Mouse (Mus musculus) left cerebral cortex, postnatal 36 days (tissue): ENCODE data around the gene Cntrob. TPM values are rescaled to one million over a fixed set of nuclear protein-coding genes. Genes with fewer than 3 reads are reported as not detected.

Experiments used
- DNase-seq, 2 experiments: peaks; one replicate each; pipeline ENCODE4 v3.0.0; 2021 to 2022; ENCODE audit warnings: low spot score in 2 of 2, mixed read lengths in 1 of 2
- intact Hi-C: fragments of 180-260 bp; cut with DNase I; formaldehyde crosslinking; loops from one replicate; pipeline ENCODE4 v1.15.1; 2025
- total RNA-seq, 2 experiments: library from RNA; stranded (reverse); gene quantifications; 2 replicates each; pipeline ENCODE4 v1.2.3; 2021

Gene Cntrob
- total RNA-seq, 2 experiments from 2014 or later, result 15.5 to 24.2 TPM

DNA sequence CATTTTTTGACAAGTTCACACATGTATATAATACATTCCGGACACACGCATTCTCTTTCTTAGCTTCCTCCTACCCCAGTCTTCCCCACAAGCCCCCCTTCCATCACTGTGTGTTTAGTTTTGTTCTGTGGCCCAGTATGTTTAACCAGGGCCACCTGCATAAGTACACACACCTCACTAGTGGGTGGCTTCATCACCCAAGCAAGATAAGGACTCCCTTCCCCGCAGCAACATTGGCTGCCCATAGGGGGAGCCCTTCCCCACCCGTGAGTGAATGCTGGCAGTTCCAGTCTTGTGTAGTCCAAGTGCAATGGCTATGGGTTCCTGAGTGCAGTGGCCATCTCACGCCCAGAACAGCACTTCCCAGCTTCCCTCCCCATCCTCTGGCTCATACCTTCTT, 65.3 kb downstream of the Cntrob start:
- intact Hi-C loops, result loop anchor here (1.0 kb wide), 1 partner anchor 132 kb away; no protein-coding TSS in a partner anchor
- DNase-seq, result no peak

DNA sequence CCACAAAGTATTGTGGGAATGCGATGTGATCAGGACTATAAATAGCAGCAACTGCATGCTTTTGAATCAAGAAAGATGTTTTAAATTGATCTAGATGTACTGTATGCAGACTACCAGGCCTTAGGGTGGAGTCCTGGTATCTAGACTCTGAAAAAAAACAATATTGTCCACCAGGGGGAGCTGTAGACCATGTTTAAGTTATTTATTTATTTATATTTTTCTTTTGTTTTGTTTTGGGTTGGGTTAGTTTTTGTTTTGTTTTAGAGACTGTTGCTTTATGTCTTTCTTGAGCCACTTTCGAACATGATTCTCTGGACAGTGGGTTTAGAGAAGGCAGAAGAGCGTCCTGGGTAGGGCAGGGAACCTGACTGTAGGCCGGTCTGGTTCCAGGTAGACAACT, 65.8 kb downstream of the Cntrob start:
- intact Hi-C loops, result loop anchor here (1.0 kb wide), 1 partner anchor 132 kb away; no protein-coding TSS in a partner anchor

DNA sequence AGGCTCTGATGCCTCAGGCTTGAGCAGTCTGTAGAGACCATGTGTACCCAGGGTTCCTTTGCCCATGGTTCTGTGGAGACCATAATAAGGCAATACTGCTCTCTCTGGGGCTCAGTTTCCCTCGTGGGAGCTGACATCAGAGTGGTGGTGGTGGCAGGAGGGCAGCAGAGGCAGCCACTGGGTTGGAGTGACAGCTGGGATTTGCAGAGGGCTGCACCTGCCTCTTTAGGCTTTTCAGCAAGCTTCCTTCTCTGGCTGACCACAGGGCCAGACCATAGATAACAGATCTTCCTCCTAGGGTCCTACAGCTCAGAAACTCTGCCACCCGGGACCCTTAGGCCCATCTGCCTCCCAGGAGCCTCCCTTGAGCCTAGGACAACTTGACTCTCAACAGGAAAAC, 66.5 kb downstream of the Cntrob start:
- intact Hi-C loops, result no loop called here
- no peak for DNase-seq

More for the DNA sequence above, 65.8 kb downstream of the Cntrob start:
- no peak for DNase-seq

DNA sequence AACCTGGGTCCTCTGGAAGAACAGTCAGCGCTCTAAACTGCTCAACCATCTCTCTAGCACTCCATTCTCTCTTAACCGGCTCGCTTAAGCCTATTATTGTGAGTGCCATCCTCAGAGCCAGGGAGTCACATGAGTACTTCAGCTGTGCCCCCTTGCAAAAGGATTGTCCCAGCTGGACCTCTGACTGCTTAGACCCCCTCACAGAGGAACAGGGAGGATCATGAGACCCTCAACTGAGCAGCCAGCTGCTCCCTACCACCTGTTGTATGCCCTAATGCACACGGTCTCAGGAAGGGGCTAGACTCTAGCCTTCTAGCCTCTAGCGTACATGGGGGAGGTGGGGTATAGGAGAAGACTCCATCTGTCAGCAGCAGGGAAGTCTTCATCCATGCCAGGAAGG, 68.8 kb downstream of the Cntrob start:
- no peak for DNase-seq
- intact Hi-C loops, result no loop called here

DNA sequence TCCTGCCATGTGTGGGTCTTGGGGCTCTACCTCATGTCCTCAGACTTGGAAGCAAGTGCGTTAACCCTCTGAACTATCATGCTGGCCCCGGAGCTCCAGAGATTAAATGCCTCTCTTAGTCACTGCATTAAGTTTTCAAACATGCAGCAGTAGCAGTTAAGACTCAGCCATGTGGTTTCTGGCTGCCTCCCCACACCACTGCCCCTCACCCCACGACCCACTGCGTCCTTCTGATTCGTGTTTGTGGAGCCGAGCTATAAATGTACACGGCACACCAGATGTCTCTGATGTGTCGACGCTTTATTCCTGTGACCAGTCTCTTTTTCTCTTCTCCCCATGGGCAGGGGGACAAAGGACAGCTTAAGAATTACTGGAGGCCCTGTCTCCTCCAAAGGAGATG, 70.4 kb downstream of the Cntrob start:
- intact Hi-C loops, result no loop called here
- DNase-seq, result no peak

DNA sequence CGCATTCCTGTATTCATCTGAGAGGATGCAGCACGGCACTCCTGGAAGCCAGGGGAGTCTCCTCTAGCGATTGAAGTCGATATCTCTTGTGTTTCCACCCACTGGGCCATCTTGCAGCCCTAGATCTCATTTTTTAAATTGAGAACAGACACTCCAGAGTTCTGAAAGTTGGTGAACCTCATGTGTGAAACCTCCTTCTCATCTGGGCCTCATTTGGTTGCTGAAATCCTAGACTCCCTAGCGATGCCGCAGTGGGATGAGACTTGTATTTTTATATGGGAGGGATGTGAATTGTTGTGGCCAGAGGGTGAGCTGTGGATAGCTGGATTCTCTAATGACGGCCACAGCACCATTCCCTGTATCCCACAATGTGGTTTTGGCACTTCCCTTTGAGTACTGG, 71.6 kb downstream of the Cntrob start:
- intact Hi-C loops, result no loop called here
- DNase-seq, result no peak

DNA sequence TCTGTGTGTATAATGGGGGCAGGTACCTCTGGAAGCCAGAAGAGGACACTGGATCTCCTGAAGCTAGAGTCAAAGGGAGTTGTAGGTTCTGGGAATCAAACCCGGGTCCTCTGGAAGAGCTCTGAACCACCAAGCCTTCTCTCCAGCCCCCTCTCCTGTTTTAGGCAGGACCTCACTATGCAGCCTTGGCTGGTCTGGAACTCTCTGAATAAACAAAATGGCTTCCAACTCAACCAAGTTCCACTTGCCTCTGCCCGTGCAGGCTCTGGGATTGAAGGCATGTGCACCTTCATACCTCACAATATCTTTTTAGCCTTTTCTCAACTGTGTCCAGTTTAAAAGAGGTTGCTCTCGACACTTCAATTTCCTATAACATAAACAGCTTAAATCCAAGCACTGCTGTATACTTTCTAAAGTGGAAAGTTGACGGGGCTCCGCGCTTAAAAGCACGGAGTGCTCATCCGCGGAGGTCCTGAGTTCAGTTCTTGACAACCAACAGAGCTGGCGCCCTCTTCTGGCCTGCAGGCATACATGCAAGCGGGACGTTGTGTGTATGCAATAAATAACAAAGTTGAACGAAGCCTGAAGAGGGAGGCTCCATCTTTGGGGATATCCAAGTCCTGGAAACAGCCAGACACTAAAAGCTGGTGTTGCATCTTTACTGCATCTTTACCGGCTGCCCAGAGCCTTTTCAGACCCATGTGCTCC, 72.3 kb downstream of the Cntrob start:
- intact Hi-C loops, result no loop called here
- no peak for DNase-seq

DNA sequence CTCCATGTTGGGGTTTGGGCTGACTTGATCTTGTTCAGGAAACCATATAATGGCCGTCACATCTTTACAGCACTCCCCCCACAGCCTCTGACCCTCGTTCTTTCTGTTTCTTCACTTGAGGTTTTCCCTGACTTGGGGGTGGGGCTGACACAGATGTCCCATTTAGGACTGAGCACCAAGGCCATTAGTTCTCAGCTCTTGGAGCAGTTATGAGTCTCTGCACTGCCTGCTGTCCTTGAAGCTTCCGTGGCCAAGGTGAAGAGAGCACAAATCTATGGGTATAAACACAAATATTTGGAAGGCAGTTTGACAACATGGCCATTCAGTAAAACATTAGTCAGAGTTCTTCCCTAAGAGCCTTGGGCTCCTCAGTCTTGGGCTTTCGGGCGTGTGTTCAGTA, 73.5 kb downstream of the Cntrob start:
- intact Hi-C loops, result no loop called here
- DNase-seq, result no peak

Other genes with a start within 250 kb of the Cntrob start
- gene Vamp2, start 235.3 kb downstream of the Cntrob start, total RNA-seq, result 1,000 to 10,000 TPM; 1,090 to 1,186 TPM
- 100 to 1,000 TPM; 106 to 122 TPM for gene Per1, start 228.6 kb downstream of the Cntrob start, total RNA-seq
- 1 to 10 TPM in 1 of 2 experiments, under 1 TPM in 1; 0.79 to 1.3 TPM for gene Hes7, start 203.4 kb downstream of the Cntrob start, total RNA-seq
- under 1 TPM; 0.52 to 0.75 TPM for gene 9130213A22Rik, start 201.2 kb downstream of the Cntrob start, total RNA-seq
- 1 to 10 TPM; 4.3 to 6.8 TPM for gene Aloxe3, start 197.9 kb downstream of the Cntrob start, total RNA-seq
- 1 to 10 TPM; 6.0 to 6.1 TPM for gene Alox12b, start 166.8 kb downstream of the Cntrob start, total RNA-seq
- 1 to 10 TPM; 4.2 to 6.5 TPM for gene Alox8, start 125.9 kb downstream of the Cntrob start, total RNA-seq
- gene Gucy2e, start 86.7 kb downstream of the Cntrob start, total RNA-seq, result 1 to 10 TPM in 1 of 2 experiments, under 1 TPM in 1; 0.84 to 1.2 TPM
- gene Trappc1, start 205 bp upstream of the Cntrob start, total RNA-seq, result 10 to 100 TPM; 50.9 to 59.8 TPM
- 10 to 100 TPM; 72.6 to 78.9 TPM for gene Kcnab3, start 2.5 kb upstream of the Cntrob start, total RNA-seq
- gene Rnf227, start 16.7 kb upstream of the Cntrob start, total RNA-seq, result 100 to 1,000 TPM; 150 to 171 TPM
- gene Chd3, start 45.6 kb upstream of the Cntrob start, total RNA-seq, result 100 to 1,000 TPM; 421 to 443 TPM
- 100 to 1,000 TPM in 1 of 2 experiments, 10 to 100 TPM in 1; 97.9 to 108 TPM for gene Naa38, start 71.7 kb upstream of the Cntrob start, total RNA-seq
- gene Cyb5d1, start 71.9 kb upstream of the Cntrob start, total RNA-seq, result 10 to 100 TPM; 36.4 to 43.1 TPM
- 1 to 10 TPM; 2.9 to 4.7 TPM for gene Tmem88, start 74.5 kb upstream of the Cntrob start, total RNA-seq
- 10 to 100 TPM; 19.9 to 23.9 TPM for gene Kdm6b, start 89.9 kb upstream of the Cntrob start, total RNA-seq
- 1 to 10 TPM; 1.4 to 2.1 TPM for gene Dnah2, start 225.3 kb upstream of the Cntrob start, total RNA-seq
- 10 to 100 TPM; 56.1 to 57.3 TPM for gene Efnb3, start 236.4 kb upstream of the Cntrob start, total RNA-seq